Mouse (Mus musculus): ENCODE measurements around the gene Rps19bp1.

Gene Rps19bp1

DNA sequence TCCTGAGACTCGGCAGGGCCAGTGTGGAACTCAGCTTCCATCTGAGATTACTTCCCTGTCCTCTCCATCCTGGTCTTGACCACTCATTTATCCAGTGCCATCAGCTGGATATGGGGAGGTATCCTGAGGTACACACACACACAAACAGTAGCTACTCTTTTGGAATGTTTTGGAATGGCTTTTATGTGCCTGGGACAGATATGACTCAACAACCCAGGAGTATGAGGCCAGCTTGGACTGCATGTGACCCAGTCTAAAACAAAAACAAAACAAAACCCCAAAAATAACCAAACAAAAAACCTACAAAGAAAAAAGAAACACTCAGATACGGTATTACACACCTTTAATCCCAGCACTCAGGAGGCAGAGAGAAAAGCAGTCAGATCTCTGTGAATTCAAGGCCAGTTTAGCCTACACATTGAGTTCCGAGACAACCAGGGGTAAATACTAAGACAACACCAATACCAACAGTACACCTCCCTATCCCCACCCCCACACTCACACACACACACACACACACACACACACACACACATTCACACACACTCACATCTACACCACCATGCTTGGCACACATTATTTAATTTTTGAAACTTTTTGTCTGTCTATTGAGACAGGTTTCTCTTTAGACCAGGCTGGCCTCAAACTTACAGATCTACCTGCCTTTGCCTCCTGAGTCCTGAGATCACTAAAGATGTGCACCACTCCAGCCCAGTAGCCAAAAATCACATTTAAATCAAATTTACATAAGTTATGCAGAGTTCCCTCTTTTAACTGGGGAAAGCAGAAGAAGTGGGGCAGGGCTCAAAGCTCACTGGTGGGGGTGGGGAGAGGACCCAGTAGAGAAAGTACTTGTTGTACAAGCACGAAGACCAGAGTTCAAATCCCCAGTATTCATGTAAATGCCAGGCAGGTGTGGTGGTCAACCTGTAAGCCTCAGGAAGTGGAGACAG is 44.1 kb downstream of the Rps19bp1 start:
- no peak for DNase-seq (ENCODE audit: extremely low spot score)

DNA sequence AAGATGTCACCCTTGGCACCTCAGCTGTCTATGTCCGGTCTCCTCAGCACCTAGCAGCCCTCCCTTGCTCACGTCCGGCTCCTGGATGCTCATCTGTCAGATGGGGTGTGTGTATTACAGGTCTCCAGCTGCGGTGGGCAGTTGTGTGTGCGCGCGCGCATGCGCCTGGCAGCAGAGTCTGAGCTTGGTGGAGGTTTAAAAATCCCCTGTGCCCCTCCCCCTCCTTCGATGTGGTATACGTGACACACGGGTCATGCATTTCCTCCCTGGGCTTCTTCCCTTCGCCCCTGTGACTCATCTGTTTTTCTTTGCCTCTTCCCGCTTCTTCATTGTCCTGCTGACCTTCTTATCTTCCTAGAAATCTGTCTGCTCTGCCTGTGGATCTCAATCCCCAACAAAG is 44.9 kb downstream of the Rps19bp1 start:
- DNase-seq (ENCODE audit: extremely low spot score): peak; percentile 46

DNA sequence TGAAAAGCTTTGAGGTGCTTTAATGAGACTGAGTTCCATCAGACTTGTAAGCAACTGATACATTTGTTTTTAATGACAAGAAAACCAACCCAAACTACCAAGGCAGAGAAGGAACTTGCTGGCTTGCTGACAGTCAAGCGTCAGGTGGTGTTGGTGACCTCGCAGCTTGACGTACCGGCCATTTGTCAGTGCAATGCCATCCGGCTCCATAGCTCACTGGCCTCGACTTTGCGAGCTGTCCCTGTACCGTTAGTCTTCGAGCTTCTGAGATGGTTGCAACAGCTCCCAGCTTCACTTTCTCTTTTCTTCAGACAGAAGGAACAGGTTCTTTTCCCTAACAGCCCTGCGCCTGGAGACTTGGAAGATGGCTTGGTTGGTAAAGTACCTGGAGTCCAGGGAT is 46.6 kb downstream of the Rps19bp1 start:
- DNase-seq (ENCODE audit: extremely low spot score): no peak

DNA sequence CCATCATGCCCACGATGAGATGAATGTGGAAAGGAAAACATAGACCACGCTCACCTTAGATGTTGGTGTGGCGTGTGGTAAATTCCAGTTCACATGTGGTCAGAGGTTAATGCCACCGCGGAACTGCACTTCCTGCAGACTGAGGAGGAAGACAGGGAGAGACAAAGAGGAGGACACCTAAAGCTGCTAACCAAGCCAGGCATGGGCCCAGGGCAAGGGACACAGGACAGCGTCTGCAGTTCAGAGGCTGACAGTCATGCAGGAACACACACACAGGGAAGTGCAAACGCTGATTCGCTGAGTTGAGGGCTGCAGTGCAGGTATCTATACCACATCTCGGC is 47.7 kb downstream of the Rps19bp1 start:
- DNase-seq (ENCODE audit: extremely low spot score): no peak

DNA sequence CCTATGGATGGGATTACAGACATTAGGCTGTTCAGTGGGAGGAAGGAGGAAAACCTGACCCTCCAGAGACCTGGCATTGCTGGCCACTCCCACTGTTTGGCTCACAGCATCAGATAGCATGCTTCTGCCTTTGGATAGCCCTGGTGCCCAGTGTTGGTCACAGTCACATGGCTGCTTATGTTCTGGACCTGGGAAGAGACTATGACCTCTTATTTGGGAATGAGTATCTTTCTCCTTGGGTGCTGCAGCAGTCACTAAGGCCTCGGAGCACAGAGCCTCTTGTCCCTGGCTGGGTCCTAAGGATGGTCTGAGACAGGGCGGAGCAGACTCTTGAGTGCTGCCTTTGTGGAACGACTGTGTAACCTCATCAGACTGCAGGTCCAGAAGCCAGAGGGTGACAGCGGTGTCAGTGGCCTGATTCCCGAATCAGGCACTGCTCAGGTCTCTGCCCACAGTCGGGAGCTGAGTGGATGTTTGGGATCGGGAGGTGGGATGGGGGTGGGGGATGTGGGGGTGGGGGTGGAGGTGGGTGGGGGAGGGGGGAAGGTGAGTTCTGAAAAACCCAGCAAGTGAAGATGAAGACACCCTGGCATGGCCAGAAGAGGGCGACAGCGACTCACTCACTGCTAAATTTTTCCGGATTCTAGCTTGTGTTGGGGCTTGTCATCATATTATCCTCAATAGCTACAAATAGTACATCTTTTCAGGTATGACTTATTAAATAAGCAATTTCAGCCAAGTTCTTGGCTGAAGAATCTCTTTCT is 48.2 kb downstream of the Rps19bp1 start:
- no peak for DNase-seq (ENCODE audit: extremely low spot score)

DNA sequence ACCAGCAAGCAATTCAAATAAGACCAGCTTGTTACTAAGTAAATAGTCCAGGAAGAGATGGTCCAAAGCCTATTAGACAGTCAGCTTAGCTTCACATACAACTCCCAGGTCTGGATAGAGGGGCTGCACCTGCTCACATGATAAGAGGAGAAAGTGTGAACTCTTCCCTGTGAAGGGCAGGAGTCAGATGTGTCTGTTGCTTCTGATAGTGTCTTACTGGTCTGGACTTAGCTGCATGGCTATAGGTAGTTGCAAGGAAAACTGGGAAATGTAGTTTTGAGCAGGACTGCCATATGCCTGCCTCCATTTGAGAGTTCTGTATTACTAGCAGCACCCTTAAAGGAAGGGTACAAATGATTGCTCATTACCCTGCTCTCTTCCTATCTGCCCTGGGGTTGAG is 50.4 kb downstream of the Rps19bp1 start:
- no peak for DNase-seq (ENCODE audit: extremely low spot score)

Measured in embryo, embryonic 9.5 days (tissue).